Mouse (Mus musculus): ENCODE measurements at regions not wholly inside any gene's neighbourhood (a gene's known extent, or its start where the extent isn't known, plus 50 kb on each side); places are given as distances from the start of the nearest gene placed in this dataset.
"Not testable (repeated sequence)": the region's sequence is repeated elsewhere in the genome, so short reads cannot be mapped to it uniquely, and the experiment has no call there.

- H3K9ac ChIP-seq (replicated peaks; ENCODE audit: low read depth), result no peak overlapping the region
- H3K4me1 ChIP-seq (ENCODE audit: insufficient read depth, low read depth, low read length), result no peaks in the 10 kb centered on the region
- 41% methylated on average over 4 of the region's 4 CpGs for WGBS
- TF ChIP-seq CTCF (IDR thresholded peaks at IDR 0.05), result no peak
- no peak for TF ChIP-seq EP300 (IDR thresholded peaks at IDR 0.05)
- ATAC-seq (no peak), DNase-seq (ENCODE audit: low spot score) (no peak)
- H3K4me3 ChIP-seq (ENCODE audit: low read depth, low read length), result no peak overlapping the region
- H3K27ac ChIP-seq (ENCODE audit: low read length), result no peak overlapping the region
- H3K9me3 ChIP-seq (ENCODE audit: low read length), result no peaks in the 10 kb centered on the region
- no peak overlapping the region for H3K4me2 ChIP-seq (replicated peaks; ENCODE audit: low read depth, low read length)
- no peaks in the 10 kb centered on the region for H3K36me3 ChIP-seq (ENCODE audit: insufficient read depth, low read length)
- no peaks in the 10 kb centered on the region for H3K27me3 ChIP-seq (replicated peaks; ENCODE audit: insufficient read depth, low read length)
Observed at GRCm38 (mm10) chr6:70103781-70104180, 688.3 kb downstream of the Rpia start.

- not testable (repeated sequence) for H3K9ac ChIP-seq (replicated peaks; ENCODE audit: low read depth); H3K4me2 ChIP-seq (replicated peaks; ENCODE audit: low read depth, low read length); H3K4me1 ChIP-seq (ENCODE audit: insufficient read depth, low read depth, low read length); H3K36me3 ChIP-seq (ENCODE audit: insufficient read depth, low read length); H3K27ac ChIP-seq (ENCODE audit: low read length); DNase-seq (ENCODE audit: low spot score); H3K9me3 ChIP-seq (ENCODE audit: low read length); ATAC-seq; H3K4me3 ChIP-seq (ENCODE audit: low read depth, low read length); H3K27me3 ChIP-seq (replicated peaks; ENCODE audit: insufficient read depth, low read length)
- WGBS, result 58% methylated on average over 1 of the region's 1 CpGs
Observed at GRCm38 (mm10) chr6:70103174-70103573, 688.9 kb downstream of the Rpia start.

- Histone ChIP-seq H3K4me2 (replicated peaks; ENCODE audit: low read depth, low read length) (no peak overlapping the region), H3K27me3 (replicated peaks; ENCODE audit: insufficient read depth, low read length) (no peaks in the 10 kb centered on the region), H3K4me3 (ENCODE audit: low read depth, low read length) (no peak overlapping the region), H3K9me3 (ENCODE audit: low read length) (no peaks in the 10 kb centered on the region), H3K27ac (ENCODE audit: low read length) (no peak overlapping the region), H3K36me3 (ENCODE audit: insufficient read depth, low read length) (no peaks in the 10 kb centered on the region), H3K9ac (replicated peaks; ENCODE audit: low read depth) (no peak overlapping the region), H3K4me1 (ENCODE audit: insufficient read depth, low read depth, low read length) (no peaks in the 10 kb centered on the region)
- TF ChIP-seq EP300 (IDR thresholded peaks at IDR 0.05), result no peak
- TF ChIP-seq CTCF (IDR thresholded peaks at IDR 0.05), result no peak
- ATAC-seq (no peak), DNase-seq (ENCODE audit: low spot score) (no peak)
- 85% methylated on average over 19 of the region's 19 CpGs for WGBS
Observed at GRCm38 (mm10) chr6:70088041-70088440, 704.0 kb downstream of the Rpia start.

GRCm38 (mm10) chr6:70073841-70074240, 718.2 kb downstream of the Rpia start:
- Histone ChIP-seq H3K4me3 (ENCODE audit: low read depth, low read length) (no peak overlapping the region), H3K9me3 (ENCODE audit: low read length) (no peaks in the 10 kb centered on the region), H3K9ac (replicated peaks; ENCODE audit: low read depth) (no peak overlapping the region), H3K27me3 (replicated peaks; ENCODE audit: insufficient read depth, low read length) (no peaks in the 10 kb centered on the region), H3K36me3 (ENCODE audit: insufficient read depth, low read length) (no peaks in the 10 kb centered on the region), H3K4me2 (replicated peaks; ENCODE audit: low read depth, low read length) (no peak overlapping the region), H3K27ac (ENCODE audit: low read length) (no peak overlapping the region), H3K4me1 (ENCODE audit: insufficient read depth, low read depth, low read length) (no peaks in the 10 kb centered on the region)
- no peak for ATAC-seq
- TF ChIP-seq EP300 (IDR thresholded peaks at IDR 0.05) (no peak), CTCF (IDR thresholded peaks at IDR 0.05) (no peak)
- no peak for DNase-seq (ENCODE audit: low spot score)
- 72% methylated on average over 4 of the region's 4 CpGs for WGBS

- no peak overlapping the region for H3K4me3 ChIP-seq (ENCODE audit: low read depth, low read length)
- no peaks in the 10 kb centered on the region for H3K36me3 ChIP-seq (ENCODE audit: insufficient read depth, low read length)
- H3K4me2 ChIP-seq (replicated peaks; ENCODE audit: low read depth, low read length), result no peak overlapping the region
- TF ChIP-seq CTCF (IDR thresholded peaks at IDR 0.05), result no peak
- TF ChIP-seq EP300 (IDR thresholded peaks at IDR 0.05), result no peak
- no peaks in the 10 kb centered on the region for H3K4me1 ChIP-seq (ENCODE audit: insufficient read depth, low read depth, low read length)
- ATAC-seq, result no peak
- no peaks in the 10 kb centered on the region for H3K9me3 ChIP-seq (ENCODE audit: low read length)
- H3K9ac ChIP-seq (replicated peaks; ENCODE audit: low read depth), result no peak overlapping the region
- no peak for DNase-seq (ENCODE audit: low spot score)
- WGBS, result 76% methylated on average over 3 of the region's 3 CpGs
- no peaks in the 10 kb centered on the region for H3K27me3 ChIP-seq (replicated peaks; ENCODE audit: insufficient read depth, low read length)
- no peak overlapping the region for H3K27ac ChIP-seq (ENCODE audit: low read length)
Observed at GRCm38 (mm10) chr6:70072007-70072406, 720.0 kb downstream of the Rpia start.

GRCm38 (mm10) chr6:70067716-70068415, 724.2 kb downstream of the Rpia start:
- no peak overlapping the region for H3K27ac ChIP-seq (ENCODE audit: low read length)
- no peak overlapping the region for H3K4me2 ChIP-seq (replicated peaks; ENCODE audit: low read depth, low read length)
- no peaks in the 10 kb centered on the region for H3K27me3 ChIP-seq (replicated peaks; ENCODE audit: insufficient read depth, low read length)
- H3K36me3 ChIP-seq (ENCODE audit: insufficient read depth, low read length), result no peaks in the 10 kb centered on the region
- ATAC-seq (no peak), DNase-seq (ENCODE audit: low spot score) (no peak)
- no peaks in the 10 kb centered on the region for H3K4me1 ChIP-seq (ENCODE audit: insufficient read depth, low read depth, low read length)
- H3K9ac ChIP-seq (replicated peaks; ENCODE audit: low read depth), result no peak overlapping the region
- no peaks in the 10 kb centered on the region for H3K9me3 ChIP-seq (ENCODE audit: low read length)
- TF ChIP-seq EP300 (IDR thresholded peaks at IDR 0.05), result no peak
- no peak for TF ChIP-seq CTCF (IDR thresholded peaks at IDR 0.05)
- H3K4me3 ChIP-seq (ENCODE audit: low read depth, low read length), result no peak overlapping the region
- WGBS, result 87% methylated on average over 6 of the region's 6 CpGs

GRCm38 (mm10) chr6:70059028-70059427, 733.0 kb downstream of the Rpia start:
- DNase-seq (ENCODE audit: low spot score), result no peak
- Histone ChIP-seq H3K27me3 (replicated peaks; ENCODE audit: insufficient read depth, low read length) (no peaks in the 10 kb centered on the region), H3K9me3 (ENCODE audit: low read length) (no peaks in the 10 kb centered on the region), H3K4me1 (ENCODE audit: insufficient read depth, low read depth, low read length) (no peaks in the 10 kb centered on the region), H3K9ac (replicated peaks; ENCODE audit: low read depth) (no peak overlapping the region), H3K4me3 (ENCODE audit: low read depth, low read length) (no peak overlapping the region), H3K4me2 (replicated peaks; ENCODE audit: low read depth, low read length) (no peak overlapping the region), H3K36me3 (ENCODE audit: insufficient read depth, low read length) (no peaks in the 10 kb centered on the region), H3K27ac (ENCODE audit: low read length) (no peak overlapping the region)
- WGBS, result 78% methylated on average over 1 of the region's 1 CpGs
- TF ChIP-seq CTCF (IDR thresholded peaks at IDR 0.05) (no peak), EP300 (IDR thresholded peaks at IDR 0.05) (no peak)
- no peak for ATAC-seq
